Mouse (Mus musculus): ENCODE measurements around the gene Calhm1. TPM values are rescaled to one million over a fixed set of nuclear protein-coding genes. Genes with fewer than 3 reads are reported as not detected.

The Calhm1 gene
- not detected in 2 replicates for polyA plus RNA-seq (2012; rRNA removed)

DNA sequence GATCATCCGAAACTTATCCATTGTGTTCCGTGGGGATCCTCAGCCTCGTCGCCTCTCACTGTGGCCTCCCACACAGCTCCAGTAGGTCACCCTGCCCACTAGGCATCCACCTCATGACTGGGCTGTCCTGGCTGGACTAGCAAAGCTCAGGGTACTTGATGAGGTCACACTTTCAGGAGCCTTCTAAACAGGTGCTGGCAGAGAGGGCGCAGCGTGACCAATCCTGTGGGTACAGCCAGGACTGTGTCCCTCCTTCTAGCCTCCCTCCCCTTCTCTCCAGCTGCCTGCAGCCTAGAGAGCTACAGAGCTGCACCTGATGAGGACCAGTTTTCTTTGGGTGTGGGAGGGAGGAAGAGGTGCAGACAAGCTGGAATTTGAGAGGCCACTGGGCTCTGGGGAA is at the start of gene Calhm1:
TSS of gene Calhm1 (minus strand) at position 101 of the 400 bp plus-strand sequence.
- Histone ChIP-seq H3K27ac (ENCODE audit: insufficient read depth, low read length) (no peak within 1 kb of the TSS), H3K4me3 (ENCODE audit: insufficient read depth, low read length) (no peak within 1 kb of the TSS), H3K4me1 (ENCODE audit: control insufficient read depth, insufficient read depth, low read length) (0 out of 2 replicates have a peak, but pooled peaks cover 3% of the 10 kb centered on the region)
- TF ChIP-seq CTCF (IDR thresholded peaks at IDR 0.05; ENCODE audit: extremely low read depth, insufficient read depth, low read length), result no peak
- no peak for TF ChIP-seq POLR2A (IDR thresholded peaks at IDR 0.05; ENCODE audit: extremely low read depth, insufficient read depth, low read length)

DNA sequence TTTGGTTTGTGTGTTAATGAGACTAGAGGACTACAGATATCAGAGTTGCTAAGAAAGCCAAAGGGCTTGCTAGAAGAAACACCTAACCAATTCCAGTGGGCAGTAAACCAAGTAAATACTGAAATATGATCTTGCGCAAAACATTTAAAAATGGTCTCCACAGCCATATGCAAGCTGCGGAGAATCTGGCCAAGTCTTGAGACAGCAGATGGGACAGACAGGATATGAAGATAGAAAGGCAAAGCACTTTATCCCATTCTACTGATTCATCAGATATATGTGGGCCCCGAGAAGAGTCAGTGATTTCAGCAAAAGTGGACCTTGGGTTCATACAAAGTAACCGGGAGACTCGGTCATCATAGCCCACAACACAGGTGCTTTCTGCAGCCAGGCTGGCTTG is 48.1 kb upstream of the Calhm1 start:
- H3K27ac ChIP-seq (ENCODE audit: insufficient read depth, low read length), result no peak overlapping the region
- no peak overlapping the region for H3K4me3 ChIP-seq (ENCODE audit: insufficient read depth, low read length)
- TF ChIP-seq CTCF (IDR thresholded peaks at IDR 0.05; ENCODE audit: extremely low read depth, insufficient read depth, low read length) (no peak), POLR2A (IDR thresholded peaks at IDR 0.05; ENCODE audit: extremely low read depth, insufficient read depth, low read length) (no peak)
- H3K4me1 ChIP-seq (ENCODE audit: control insufficient read depth, insufficient read depth, low read length), result peaks cover 2% of the 10 kb centered on the region

DNA sequence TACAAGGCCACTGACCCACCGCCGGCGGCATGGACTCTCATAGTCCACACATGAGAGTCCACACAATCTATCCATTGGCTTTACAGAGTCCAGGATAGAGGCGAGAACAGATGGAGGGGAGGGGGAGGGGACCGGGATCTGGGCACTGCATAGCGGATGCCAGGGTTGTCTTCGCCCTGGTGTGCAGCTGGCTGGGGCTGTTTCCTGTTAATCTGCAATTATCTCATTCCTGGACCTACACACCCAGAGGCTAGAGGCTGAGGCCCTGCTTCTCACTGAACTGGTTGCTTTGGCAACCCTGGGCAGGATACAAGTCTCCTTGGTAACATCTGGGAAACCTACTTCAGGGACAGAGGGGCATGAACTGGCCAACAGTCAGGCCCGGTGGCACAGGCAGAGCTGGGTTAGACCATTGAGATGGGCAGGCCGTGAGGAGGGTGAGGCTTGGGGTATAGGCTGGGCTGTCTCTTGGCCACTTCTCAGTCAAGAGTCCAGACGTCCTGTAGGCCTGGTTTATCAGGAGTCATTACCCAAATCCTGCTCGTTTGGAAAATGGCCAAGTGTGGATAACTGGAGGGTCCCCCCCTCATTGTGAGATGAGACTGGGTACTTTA is 44.6 kb upstream of the Calhm1 start:
- H3K27ac ChIP-seq (ENCODE audit: insufficient read depth, low read length), result no peak overlapping the region
- TF ChIP-seq CTCF (IDR thresholded peaks at IDR 0.05; ENCODE audit: extremely low read depth, insufficient read depth, low read length) (no peak), POLR2A (IDR thresholded peaks at IDR 0.05; ENCODE audit: extremely low read depth, insufficient read depth, low read length) (no peak)

DNA sequence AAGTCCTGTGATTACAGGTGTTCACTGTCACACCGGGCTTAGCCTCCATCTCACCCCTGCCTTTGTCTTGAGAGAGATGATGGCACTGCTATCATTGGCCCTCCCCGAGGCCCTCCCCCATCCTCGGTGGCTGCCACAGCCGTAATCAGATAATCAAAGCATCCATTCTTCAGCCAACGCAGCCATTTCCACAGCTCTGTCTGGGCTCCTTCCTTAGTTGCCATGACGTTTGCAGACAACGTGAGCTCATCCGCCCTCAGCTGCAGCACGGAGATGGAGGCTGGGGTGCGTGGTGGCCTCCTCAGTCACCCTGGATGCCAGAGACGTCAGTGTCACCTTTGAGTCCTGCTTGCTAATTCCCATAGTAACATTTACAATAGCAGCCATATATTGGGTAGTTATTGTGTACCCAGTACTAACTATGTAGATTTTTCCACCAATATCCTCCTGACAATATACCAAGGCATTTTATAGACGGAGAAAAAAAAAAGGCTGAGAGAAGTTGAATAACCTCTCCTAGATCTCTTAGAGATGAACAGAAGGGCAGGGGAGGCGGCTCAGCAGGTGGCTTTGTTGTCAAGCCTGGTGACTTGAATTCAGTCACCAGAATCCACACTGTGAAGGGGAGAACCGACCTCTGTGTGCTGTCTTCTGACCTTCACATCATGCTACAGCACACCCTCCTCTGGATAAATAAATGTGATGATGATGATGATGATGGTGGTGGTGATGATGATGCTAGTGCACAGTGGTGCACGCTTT is 42.6 kb upstream of the Calhm1 start:
- TF ChIP-seq POLR2A (IDR thresholded peaks at IDR 0.05; ENCODE audit: extremely low read depth, insufficient read depth, low read length) (no peak), CTCF (IDR thresholded peaks at IDR 0.05; ENCODE audit: extremely low read depth, insufficient read depth, low read length) (no peak)
- no peak overlapping the region for H3K4me3 ChIP-seq (ENCODE audit: insufficient read depth, low read length)
- no peak overlapping the region for H3K27ac ChIP-seq (ENCODE audit: insufficient read depth, low read length)
- peaks cover 6% of the 10 kb centered on the region for H3K4me1 ChIP-seq (ENCODE audit: control insufficient read depth, insufficient read depth, low read length)

More for the DNA sequence above, 44.6 kb upstream of the Calhm1 start:
- H3K4me3 ChIP-seq (ENCODE audit: insufficient read depth, low read length), result no peak overlapping the region
- H3K4me1 ChIP-seq (ENCODE audit: control insufficient read depth, insufficient read depth, low read length), result peaks cover 6% of the 10 kb centered on the region

DNA sequence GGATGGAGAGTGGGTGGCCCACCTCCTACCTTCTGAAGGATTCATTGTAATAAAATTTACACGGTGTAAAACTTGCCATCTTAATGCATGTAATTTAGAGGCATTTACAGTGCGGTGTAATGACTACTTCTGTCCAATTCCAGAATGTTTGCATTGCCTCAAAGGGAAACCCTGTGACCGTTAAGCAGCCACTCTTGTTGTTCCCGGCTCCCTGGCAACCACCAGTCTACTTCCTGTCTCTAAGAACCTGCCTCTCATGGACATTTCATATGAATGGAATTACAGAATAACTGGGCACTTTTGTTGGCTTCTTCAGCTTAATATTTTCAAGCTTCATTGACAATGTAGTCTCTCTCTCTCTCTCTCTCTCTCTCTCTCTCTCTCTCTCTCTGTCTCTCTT is 40.7 kb upstream of the Calhm1 start:
- TF ChIP-seq CTCF (IDR thresholded peaks at IDR 0.05; ENCODE audit: extremely low read depth, insufficient read depth, low read length) (no peak), POLR2A (IDR thresholded peaks at IDR 0.05; ENCODE audit: extremely low read depth, insufficient read depth, low read length) (no peak)
- Histone ChIP-seq H3K4me3 (ENCODE audit: insufficient read depth, low read length) (no peak overlapping the region), H3K4me1 (ENCODE audit: control insufficient read depth, insufficient read depth, low read length) (peaks cover 6% of the 10 kb centered on the region), H3K27ac (ENCODE audit: insufficient read depth, low read length) (no peak overlapping the region)

DNA sequence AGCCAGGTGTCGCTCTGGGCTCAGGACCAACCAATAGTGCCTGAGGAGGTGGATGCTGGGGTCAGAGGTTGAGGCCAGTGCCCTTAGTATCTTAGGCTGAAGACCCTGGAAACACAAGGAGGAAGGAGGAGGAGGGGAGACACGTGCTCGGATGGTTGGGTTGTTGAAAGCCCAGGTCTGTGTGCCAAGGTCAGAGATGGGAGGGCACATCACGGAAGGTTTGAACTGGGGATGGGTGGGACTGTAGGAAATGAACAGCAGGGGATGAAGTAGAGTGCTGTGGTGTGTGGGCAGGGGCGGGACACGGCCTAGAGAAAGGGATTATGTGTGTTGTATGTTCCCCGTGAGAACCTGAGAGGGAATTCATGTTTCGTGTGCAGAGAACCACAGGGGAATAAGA is 40.2 kb upstream of the Calhm1 start:
- Histone ChIP-seq H3K4me3 (ENCODE audit: insufficient read depth, low read length) (no peak overlapping the region), H3K4me1 (ENCODE audit: control insufficient read depth, insufficient read depth, low read length) (peaks cover 6% of the 10 kb centered on the region), H3K27ac (ENCODE audit: insufficient read depth, low read length) (no peak overlapping the region)
- TF ChIP-seq CTCF (IDR thresholded peaks at IDR 0.05; ENCODE audit: extremely low read depth, insufficient read depth, low read length), result no peak
- no peak for TF ChIP-seq POLR2A (IDR thresholded peaks at IDR 0.05; ENCODE audit: extremely low read depth, insufficient read depth, low read length)

DNA sequence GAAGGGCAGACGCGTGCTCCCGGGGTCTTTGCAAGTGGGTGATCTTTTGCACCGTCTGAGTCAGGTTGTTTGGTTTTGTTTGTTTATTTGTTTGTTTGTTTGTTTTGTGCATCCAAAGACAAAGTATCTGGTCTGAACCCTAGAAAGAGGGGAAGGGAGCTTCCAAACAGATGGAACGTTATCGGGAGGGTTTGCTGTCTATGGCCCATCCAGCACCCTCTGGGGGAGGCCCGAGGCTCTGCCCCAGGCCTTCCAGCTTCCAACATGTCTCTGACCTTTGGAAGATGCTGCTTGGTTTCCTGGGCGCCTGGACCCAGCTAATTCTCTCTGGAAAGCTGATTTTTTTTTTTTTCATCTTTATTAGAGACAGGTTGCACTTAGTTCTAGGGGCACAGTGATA is 36.0 kb upstream of the Calhm1 start:
- peak overlapping the region; percentile 92 for H3K4me3 ChIP-seq (ENCODE audit: insufficient read depth, low read length)
- TF ChIP-seq CTCF (IDR thresholded peaks at IDR 0.05; ENCODE audit: extremely low read depth, insufficient read depth, low read length) (no peak), POLR2A (IDR thresholded peaks at IDR 0.05; ENCODE audit: extremely low read depth, insufficient read depth, low read length) (no peak)
- H3K4me1 ChIP-seq (ENCODE audit: control insufficient read depth, insufficient read depth, low read length), result no peaks in the 10 kb centered on the region; the same call in 1 of the 2 replicates
- no peak overlapping the region for H3K27ac ChIP-seq (ENCODE audit: insufficient read depth, low read length)

DNA sequence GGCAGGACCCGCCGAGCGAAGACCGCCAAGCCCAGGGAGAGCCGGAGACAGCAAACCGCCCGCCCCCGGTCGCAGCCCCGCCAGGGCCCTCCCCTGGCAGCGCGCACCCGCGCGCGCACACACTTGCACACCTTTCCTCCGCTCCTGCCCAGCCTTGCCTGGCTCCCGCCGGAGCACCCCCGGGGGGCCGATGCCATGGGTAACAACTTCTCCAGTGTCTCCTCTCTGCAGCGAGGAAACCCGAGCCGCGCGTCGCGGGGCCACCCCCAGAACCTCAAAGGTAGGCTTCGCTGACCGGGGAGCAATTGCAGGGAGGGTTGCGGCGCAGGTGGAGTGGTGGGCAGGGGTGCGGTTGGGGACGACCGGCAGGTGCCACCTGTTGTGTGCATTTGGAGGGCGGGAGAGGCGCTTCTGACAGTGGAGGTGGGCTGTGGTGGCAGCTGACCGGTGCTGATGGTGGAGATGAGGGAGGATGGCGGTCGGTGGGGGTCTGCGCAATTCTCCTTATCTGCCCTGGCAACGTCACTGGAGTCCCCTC is 35.3 kb upstream of the Calhm1 start:
- Histone ChIP-seq H3K27ac (ENCODE audit: insufficient read depth, low read length) (0 out of 2 replicates have a peak overlapping the region, but pooled peaks have one; percentile 72), H3K4me3 (ENCODE audit: insufficient read depth, low read length) (peak overlapping the region; percentile 92), H3K4me1 (ENCODE audit: control insufficient read depth, insufficient read depth, low read length) (no peaks in the 10 kb centered on the region; the same call in 1 of the 2 replicates)
- TF ChIP-seq POLR2A (IDR thresholded peaks at IDR 0.05; ENCODE audit: extremely low read depth, insufficient read depth, low read length) (0 out of 2 replicates have a peak, but pooled peaks have one; percentile 36), CTCF (IDR thresholded peaks at IDR 0.05; ENCODE audit: extremely low read depth, insufficient read depth, low read length) (no peak)

DNA sequence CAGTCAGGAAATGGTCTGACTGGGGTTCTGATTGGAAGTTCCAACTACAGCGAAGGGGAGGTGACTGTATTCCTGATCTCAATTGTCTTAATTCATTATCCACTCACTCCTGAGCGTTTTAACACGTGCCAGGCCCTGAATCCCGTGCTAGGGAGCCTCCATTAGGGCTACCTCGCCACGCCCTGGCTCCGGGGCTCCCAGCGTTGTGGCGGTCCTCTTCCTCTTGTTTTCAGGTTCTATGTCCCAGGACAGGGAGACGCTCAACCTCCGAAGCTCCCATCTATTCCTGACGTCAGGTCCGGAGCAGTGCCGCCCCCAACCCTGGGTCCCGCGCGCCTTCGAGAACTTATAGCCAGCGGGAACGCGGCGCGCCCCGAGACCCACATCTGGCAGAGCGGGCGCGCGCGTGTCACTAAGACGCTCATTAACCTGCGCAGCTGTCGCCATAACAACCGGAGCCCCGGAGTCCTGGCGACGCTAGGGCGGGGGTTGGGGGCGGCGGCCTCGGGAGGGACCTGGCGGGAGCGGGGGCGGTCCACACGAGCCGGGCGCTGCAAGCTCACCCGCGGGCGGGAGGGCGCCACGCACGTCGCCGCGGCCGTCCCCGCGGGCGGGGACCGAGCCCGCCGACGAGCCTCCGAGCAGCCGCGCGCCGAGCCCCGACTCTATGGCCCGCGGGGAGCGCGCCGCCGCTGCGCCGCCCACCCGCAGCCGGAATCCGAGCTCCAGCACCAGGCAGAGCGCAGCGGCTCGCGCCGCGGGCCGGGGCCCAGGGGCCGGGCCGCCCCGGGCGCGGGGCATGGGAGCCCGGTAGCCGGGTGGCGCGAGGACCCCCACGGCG is 34.6 kb upstream of the Calhm1 start, which contains the start of gene Neurl1a:
TSS of gene Neurl1a (plus strand) at position 390 of the 841 bp plus-strand sequence.
- Histone ChIP-seq H3K4me1 (ENCODE audit: control insufficient read depth, insufficient read depth, low read length) (no peaks in the 10 kb centered on the region; the same call in 1 of the 2 replicates), H3K27ac (ENCODE audit: insufficient read depth, low read length) (0 out of 2 replicates have a peak within 1 kb of the TSS, but pooled peaks have one; percentile 72), H3K4me3 (ENCODE audit: insufficient read depth, low read length) (peak within 1 kb of the TSS; percentile 92)
- TF ChIP-seq CTCF (IDR thresholded peaks at IDR 0.05; ENCODE audit: extremely low read depth, insufficient read depth, low read length), result no peak
- TF ChIP-seq POLR2A (IDR thresholded peaks at IDR 0.05; ENCODE audit: extremely low read depth, insufficient read depth, low read length), result no peak

All from cortical plate, adult 2 months (tissue).